Mouse (Mus musculus): ENCODE measurements around the gene Slc35e3.

DNA sequence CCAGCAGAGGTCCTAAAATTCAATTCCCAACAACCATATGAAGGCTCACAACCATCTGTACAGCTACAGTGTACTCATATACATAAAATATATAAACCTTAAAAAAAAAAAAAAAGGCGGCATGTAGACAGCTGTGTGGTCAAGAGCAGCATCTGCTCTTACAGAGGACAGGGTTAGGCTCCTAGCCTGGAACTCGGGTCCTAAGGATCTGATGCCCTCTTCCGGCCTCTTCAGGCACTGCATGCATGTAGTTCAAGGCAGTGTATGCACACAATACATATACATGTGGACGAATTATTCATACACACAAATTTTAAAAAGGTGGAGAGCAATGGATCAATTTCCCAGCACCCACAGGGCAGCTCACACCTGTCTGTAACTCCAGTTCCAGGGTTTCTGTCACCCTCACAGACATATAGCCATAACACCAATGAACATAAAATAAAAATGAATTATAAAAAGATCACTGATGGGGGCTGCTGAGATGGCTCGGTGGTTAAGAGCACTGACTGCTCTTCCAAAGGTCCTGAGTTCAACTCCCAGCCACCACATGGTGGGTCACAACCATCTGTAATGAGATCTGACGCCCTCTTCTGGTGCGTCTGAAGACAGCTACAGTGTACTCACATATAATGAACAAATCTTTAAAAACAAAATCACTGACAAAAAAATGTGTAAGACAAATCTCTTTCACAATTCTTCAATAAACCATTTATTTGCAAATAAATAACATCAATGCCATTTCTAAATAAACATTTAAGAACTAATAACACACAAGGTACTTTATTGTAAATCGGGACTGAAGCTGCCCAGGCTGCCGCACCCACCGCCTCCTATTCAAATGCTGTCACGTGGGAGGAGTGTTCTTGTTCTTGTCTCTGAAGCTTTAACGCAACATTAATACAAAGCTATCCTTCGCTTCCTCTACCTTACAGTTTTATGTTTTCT, 57.7 kb downstream of the Slc35e3 start:
- no peak for TF ChIP-seq EP300 (optimal IDR thresholded peaks at IDR 0.05)
- TF ChIP-seq CTCF (IDR thresholded peaks at IDR 0.05; ENCODE audit: low read depth) = peak; percentile 62

Data from stomach, postnatal 0 days (tissue).